Mouse (Mus musculus): ENCODE data around the gene Tmem266.

Gene Tmem266

GRCm38 (mm10) chr9:55398985-55399554, 72.4 kb downstream of the Tmem266 start:
- no peak for DNase-seq (ENCODE audit: low read depth in 1 of 2, low spot score in 2 of 2)

- DNase-seq (ENCODE audit: low read depth in 1 of 2, low spot score in 2 of 2) = no peak
Measured at GRCm38 (mm10) chr9:55402276-55402675, 75.6 kb downstream of the Tmem266 start.

- no peak for DNase-seq (ENCODE audit: low read depth in 1 of 2, low spot score in 2 of 2)
Measured at GRCm38 (mm10) chr9:55404256-55404655, 77.5 kb downstream of the Tmem266 start.

DNA sequence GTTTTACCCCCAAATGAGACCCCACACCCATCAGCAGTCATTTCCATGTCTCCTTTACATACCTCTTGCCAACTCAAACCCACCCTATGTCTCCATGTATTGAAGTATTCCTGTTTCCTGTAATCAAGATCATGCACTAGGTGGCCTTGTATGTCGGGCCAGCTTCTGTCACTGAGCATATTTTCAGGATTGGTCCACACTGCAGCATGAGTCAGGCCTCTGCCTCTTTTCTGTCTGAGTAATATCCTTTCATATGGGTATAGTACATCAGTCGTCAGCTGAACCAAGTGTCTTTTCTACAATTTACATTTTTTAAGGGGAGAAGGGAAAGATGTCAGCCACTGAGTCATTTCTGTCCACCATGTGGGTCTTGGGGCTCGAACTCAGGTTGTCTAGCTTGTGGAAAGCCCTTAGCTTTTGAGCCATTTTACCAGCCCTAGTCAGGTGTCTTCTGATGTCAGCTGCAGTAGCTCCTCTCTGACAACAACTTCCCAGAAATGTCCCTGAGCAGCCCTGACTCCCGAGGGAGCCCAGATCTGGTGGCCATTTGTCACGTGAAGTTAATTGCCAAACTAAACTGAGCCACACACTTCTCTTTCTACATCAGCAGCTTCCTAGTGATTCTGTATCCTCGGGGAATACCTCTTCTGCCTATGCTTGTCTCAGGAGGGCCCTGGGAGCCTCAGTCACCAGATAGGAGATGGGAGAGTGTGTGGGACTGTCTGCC, 78.4 kb downstream of the Tmem266 start:
- no peak for DNase-seq (ENCODE audit: low read depth in 1 of 2, low spot score in 2 of 2)

- DNase-seq (ENCODE audit: low read depth in 1 of 2, low spot score in 2 of 2) = no peak
Measured at GRCm38 (mm10) chr9:55406773-55407172, 80.1 kb downstream of the Tmem266 start.

GRCm38 (mm10) chr9:55408851-55409250, 82.1 kb downstream of the Tmem266 start:
- DNase-seq (ENCODE audit: low read depth in 1 of 2, low spot score in 2 of 2) = no peak

GRCm38 (mm10) chr9:55409833-55410232, 83.1 kb downstream of the Tmem266 start:
- no peak for DNase-seq (ENCODE audit: low read depth in 1 of 2, low spot score in 2 of 2)

DNA sequence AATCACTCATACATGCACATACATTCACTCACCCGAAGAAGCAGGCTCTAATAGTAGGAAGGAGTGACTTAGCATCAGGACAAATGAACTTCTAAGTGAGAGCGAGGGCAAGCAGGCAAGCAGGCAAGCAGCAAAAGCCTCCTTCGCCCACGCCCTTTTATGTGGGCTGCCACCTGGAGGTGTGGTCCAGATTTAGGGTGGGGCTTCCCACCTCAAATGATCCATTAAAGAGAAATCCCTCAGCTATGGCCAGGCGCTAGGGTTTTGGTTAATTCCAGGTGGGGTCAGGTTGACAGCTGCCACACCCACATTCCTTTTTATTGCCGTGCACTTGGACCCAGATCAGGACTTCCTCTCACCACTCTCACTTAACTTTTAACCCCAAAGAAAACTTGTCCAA, 83.7 kb downstream of the Tmem266 start:
- no peak for DNase-seq (ENCODE audit: low read depth in 1 of 2, low spot score in 2 of 2)

DNA sequence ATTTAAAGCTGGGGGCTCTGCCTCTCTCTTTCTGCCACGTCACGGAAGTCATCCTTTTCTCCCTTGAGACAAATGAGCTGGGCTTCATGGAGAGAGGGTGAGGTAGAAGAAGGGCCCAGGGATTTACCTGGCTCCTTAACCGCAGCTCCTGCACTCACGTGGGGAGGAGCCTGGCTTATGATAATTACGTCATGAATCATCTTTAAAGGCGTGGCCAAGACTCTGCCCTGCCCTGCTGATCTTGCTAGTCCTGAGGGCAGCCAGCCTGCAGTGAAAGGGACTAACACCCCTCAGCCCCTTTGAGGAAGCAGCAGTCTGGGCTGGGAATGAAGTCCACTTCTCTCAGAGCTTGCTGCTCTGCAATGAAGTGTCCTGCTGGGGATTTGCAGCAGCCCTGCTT, 84.4 kb downstream of the Tmem266 start:
- DNase-seq (ENCODE audit: low read depth in 1 of 2, low spot score in 2 of 2) = no peak

DNA sequence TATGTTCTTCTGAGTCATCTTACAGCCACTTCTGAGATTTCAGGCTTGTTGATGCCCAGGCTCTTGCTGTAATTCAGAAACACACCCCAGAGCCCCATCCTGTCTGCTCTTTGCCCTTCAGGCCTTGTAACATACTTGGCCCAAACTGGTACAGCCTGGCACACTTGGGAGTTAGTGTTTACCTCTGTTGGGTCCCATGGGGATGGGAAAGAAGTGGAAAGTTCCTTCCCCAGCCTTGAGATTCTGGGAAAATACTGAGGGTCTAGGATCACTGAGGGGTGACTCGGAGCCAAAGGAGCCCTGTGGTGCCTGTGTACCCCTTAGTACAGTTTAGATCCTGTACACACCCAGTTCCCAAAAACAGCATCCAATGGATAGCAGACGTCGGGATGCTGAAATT, 95.1 kb downstream of the Tmem266 start:
- DNase-seq (ENCODE audit: low read depth in 1 of 2, low spot score in 2 of 2) = no peak

DNA sequence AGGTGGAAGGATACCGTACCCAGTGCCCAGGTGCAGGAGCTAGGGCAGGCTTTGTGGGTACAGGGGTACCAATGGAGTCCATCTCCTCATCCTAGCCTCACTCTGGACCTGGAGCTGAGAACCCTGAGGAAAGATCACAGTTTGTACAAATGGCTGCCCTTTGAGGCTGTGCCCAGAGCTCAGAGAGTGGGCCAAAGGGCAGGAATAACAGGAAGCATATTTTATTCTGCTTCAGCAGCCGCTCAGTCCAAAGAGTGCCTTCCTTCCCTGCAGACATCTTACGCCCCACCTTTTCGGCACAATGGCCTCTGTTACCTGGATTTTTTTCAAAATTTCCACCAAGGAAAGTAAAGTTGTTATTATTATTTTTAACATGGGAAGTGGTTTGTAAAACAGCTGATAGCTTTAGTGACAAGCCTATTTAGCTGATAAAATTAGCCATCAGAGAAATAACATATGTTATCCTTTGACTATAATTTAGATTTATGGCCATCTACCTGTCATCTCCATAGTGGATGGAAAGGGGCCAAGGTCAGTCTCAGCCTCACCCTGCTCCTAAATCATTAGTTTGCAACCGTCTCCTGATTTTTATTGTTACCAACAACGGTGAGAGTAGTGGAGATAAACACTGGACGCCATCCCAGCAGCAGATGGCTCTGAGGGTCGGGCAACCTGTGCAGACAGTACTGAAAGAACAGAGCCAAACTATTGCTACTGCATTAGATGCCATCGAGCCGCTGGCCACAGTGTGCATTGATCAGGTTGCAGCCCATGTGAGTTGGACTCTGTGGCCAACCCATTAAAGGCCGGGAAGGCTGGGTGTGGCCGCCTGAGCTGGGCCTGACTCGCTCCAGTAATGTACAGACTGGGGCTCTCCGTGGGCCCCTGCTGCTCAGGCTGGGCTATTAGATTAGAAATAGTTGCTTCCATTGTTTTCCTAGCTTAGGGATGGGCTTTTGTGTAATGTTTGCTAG, 97.0 kb downstream of the Tmem266 start:
- no peak for DNase-seq (ENCODE audit: low read depth in 1 of 2, low spot score in 2 of 2)

DNA sequence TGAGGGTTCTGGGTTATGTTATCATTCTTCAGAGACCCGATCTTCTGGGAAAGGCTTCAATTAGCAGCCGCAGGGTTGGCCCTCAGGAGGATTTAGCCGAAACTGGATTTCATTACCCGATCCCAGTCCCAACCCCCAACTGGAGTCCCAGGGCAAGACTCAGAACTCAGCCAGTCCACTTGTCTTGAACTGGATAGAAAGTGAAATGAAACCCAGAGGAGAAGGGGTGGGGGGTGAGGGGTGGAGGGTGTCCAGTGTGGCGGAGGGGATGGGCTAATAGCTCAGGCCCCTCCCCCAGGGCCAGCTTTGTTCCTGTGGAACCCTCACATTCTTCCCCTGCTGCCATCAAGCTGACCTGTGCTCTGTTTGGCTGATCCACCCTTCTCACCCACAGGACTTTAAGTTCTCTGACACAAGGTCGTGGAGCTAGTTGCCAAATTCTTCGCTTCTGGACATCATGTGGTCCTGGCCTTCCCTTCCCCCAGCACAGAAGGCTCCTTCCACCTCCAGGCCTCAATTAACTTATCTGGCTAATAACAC, 98.6 kb downstream of the Tmem266 start:
- no peak for DNase-seq (ENCODE audit: low read depth in 1 of 2, low spot score in 2 of 2)

GRCm38 (mm10) chr9:55429242-55429975, 102.7 kb downstream of the Tmem266 start:
- peak; percentile 14 to 34 for DNase-seq (ENCODE audit: low read depth in 1 of 2, low spot score in 2 of 2)

GRCm38 (mm10) chr9:55430133-55430532, 103.4 kb downstream of the Tmem266 start:
- no peak for DNase-seq (ENCODE audit: low read depth in 1 of 2, low spot score in 2 of 2)

- DNase-seq (ENCODE audit: low read depth in 1 of 2, low spot score in 2 of 2) = no peak
Measured at GRCm38 (mm10) chr9:55432306-55433289, 105.9 kb downstream of the Tmem266 start.

- no peak for DNase-seq (ENCODE audit: low read depth in 1 of 2, low spot score in 2 of 2)
Measured at GRCm38 (mm10) chr9:55433875-55434274, 107.2 kb downstream of the Tmem266 start.

GRCm38 (mm10) chr9:55438433-55438832, 111.7 kb downstream of the Tmem266 start:
- no peak for DNase-seq (ENCODE audit: low read depth in 1 of 2, low spot score in 2 of 2)

DNA sequence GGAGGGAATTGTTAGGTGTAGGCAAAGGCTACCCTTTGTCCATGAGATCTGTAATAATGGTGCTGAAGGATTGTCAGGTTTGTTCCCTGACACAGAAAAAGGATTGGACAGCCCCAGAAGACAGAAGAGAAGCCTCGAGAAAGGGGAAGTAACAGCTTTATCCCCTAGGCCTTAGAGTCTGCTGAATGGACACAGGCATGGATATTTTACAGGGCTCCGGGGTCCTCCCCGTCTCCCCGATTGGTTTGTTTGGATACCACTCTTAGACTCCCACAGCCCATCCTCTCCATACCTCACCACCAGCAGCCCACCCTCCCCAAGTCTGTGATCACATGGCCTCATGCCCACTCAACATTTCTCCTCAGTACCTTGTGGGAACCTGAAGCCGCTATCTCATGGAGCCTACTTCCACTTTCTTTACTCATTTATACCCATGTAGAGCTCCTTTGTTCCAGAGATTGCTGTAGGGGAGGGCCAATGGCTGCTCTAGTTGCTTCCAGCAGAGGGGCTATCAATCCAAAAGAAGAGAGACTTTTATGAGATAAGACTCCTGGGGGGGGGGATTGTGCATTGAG, 112.6 kb downstream of the Tmem266 start:
- DNase-seq (ENCODE audit: low read depth in 1 of 2, low spot score in 2 of 2) = no peak

DNA sequence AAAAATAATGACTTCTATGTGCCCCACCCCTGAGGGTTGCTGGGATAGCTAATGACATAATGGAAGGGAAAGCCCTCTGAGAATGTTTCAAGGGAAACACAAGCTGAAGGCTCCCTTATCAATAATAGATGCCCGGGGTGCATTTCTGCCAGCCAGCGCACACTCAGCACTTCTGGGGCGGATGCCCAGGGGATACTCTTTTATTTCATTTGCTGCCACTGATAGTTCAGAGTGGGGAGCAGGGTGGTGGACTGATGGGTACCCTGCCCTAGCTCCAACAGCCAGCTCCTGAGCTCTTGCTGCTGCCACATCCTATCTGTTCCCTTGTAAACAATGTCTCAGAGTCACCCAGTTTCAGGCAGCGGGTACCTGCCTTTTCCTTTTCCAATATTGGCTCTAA, 120.8 kb downstream of the Tmem266 start:
- DNase-seq (ENCODE audit: low read depth in 1 of 2, low spot score in 2 of 2) = no peak
